Mouse (Mus musculus) G1E (cell line): ENCODE data around the gene Trip12.

Experiments
- CTCF ChIP-seq: IDR thresholded peaks from 2 replicates; pipeline ENCODE4 v1.5.1; 2012; ENCODE audit warnings: low read depth, low read length, inconsistent platforms, mixed read lengths
- GATA1 ChIP-seq: IDR thresholded peaks from 2 replicates; pipeline ENCODE4 v1.6.1; 2012; ENCODE audit warnings: borderline replicate concordance, low read length, inconsistent platforms, mixed read lengths
- GATA2 ChIP-seq: IDR thresholded peaks from 2 replicates; pipeline ENCODE4 v1.6.1; 2012; ENCODE audit warnings: low read depth, low read length, inconsistent platforms, borderline replicate concordance
- TAL1 ChIP-seq: conservative IDR thresholded peaks from 2 replicates; pipeline ENCODE4 v1.6.1; 2012; ENCODE audit warnings: low read depth, low read length, inconsistent platforms, mixed read lengths

GRCm38 (mm10) chr1:84872105-84872504, 31.8 kb upstream of the Trip12 start:
- TF ChIP-seq CTCF (no peak), GATA1 (no peak), TAL1 (no peak), GATA2 (no peak)
